ENCODE assay signal across 14 mouse cellular contexts in the genomic region with DNA sequence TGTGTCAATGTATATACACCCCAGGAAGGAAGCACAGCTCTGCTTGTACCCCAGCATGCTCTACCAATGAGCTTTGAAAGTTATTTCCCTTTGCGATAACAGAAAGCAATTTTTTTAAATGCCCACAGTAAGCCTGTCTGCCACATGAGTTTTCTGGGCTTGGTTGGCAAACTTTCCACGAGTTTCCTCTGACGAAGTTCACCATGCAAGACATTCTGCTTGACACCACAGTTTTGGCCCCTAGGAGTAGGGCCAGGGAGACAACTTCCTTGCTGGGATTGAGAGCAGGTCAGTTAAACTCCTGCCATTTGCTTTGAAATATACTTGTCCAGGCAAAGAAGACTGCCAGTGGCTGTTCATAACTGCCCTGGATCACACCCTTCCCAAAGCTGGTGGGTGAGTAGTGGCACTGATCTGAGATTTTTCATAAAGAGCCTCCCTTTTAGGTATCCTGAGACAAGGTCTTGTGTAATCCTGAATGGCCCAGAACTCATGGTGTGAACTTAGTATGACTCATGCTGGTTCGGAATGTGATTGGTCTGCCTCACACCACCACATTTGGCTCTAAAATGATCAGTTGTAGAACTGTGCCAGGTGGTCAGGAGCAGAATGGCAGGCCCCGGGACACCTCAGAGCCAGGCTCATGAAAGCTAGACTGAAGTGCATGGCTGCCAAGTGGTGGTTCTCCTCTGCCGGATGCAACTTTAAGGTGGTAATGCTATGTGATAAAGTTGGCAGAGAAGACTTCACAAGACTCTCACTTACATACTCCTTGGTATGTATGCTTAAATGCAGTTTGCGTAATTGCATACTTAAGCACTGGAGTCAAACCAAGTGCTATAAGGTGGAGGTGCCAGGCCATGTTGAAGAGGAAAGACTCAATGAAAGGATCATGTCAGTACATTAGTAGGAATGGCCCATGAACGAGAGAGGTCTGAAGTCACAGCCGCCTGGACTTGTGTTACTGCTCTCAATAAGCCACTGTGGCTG. TPM values are rescaled to one million over a fixed set of nuclear protein-coding genes. Genes with fewer than 3 reads are reported as not detected.
A peak's percentile ranks its signal among the peaks of the same experiment; 100 is the strongest.
DNase-seq lines count a peak whose midpoint lies in the region; ATAC-seq and TF ChIP-seq lines count a peak whose summit lies in the region.
"Had no signal": no experiment of that assay in that cellular context is flagged by ENCODE, and none has a peak within 500 bp of the region (broad histone marks: within the 10 kb centered on the region; RNA-seq: fewer than 3 reads in every experiment).

No protein-coding gene starts in this region.

- no peak for TF ChIP-seq POLR2A in heart, adult 2 months (IDR thresholded peaks at IDR 0.05; ENCODE audit: insufficient read depth, low read depth, low read length)

- WGBS in heart, adult 2 months, result 76% methylated on average over 9 of the region's 9 CpGs

- H3K79me2 ChIP-seq in heart, adult 2 months (replicated peaks; ENCODE audit: control insufficient read depth, insufficient read depth, low read length), result no peaks in the 10 kb centered on the region

- no peak overlapping the region for H3K27ac ChIP-seq in heart, adult 2 months
- H3K27ac ChIP-seq: hindbrain, embryonic 13.5 days; left cerebral cortex, adult 2 months had no signal

- no peak for TF ChIP-seq EP300 in heart, adult 2 months (IDR thresholded peaks at IDR 0.05; ENCODE audit: insufficient read depth, low read depth, low read length)

- no peak overlapping the region for H3K9ac ChIP-seq in heart, adult 2 months (ENCODE audit: low read depth, low read length)
- H3K9ac ChIP-seq: hindbrain, embryonic 13.5 days had no signal

- H3K4me3 ChIP-seq in heart, adult 2 months, result no peak overlapping the region
- H3K4me3 ChIP-seq: hindbrain, embryonic 13.5 days; left cerebral cortex, adult 2 months had no signal

- H3K36me3 ChIP-seq in heart, adult 2 months (ENCODE audit: control insufficient read depth, insufficient read depth, low read length), result no peaks in the 10 kb centered on the region

- intact Hi-C loops in heart, adult 2 months (cut with DNase I), result no loop called here
- intact Hi-C loops in left cerebral cortex, postnatal 25 days (cut with DNase I), result no loop called here

- ATAC-seq in megakaryocyte progenitor cell, adult 5-6 weeks (replicated peaks; ENCODE audit: poor library complexity), result peak; percentile 18
- ATAC-seq: forebrain, embryonic 14.5 days had no signal

- no peaks in the 10 kb centered on the region for H3K27me3 ChIP-seq in heart, adult 2 months (ENCODE audit: control insufficient read depth, insufficient read depth, low read length)
- H3K27me3 ChIP-seq: hindbrain, embryonic 13.5 days had no signal

- H3K4me1 ChIP-seq in heart, adult 2 months (ENCODE audit: control insufficient read depth, insufficient read depth, low read length), result no peaks in the 10 kb centered on the region; the same call in 1 of the 2 replicates
- H3K4me1 ChIP-seq: hindbrain, embryonic 13.5 days had no signal

- no peak for TF ChIP-seq CTCF in heart, adult 2 months (IDR thresholded peaks at IDR 0.05)

- peak; percentile 89 for DNase-seq in heart, adult 11 months
- DNase-seq in heart, adult 2 months, result no peak
- peak; percentile 43 for DNase-seq in CD4-positive helper T cell, adult 2 months (ENCODE audit: low read depth, low spot score)
- DNase-seq in brain, adult 2 months (ENCODE audit: low read depth, low spot score), result peak; percentile 29
- no peak for DNase-seq in spleen, adult 12 weeks (ENCODE audit: low spot score)
- no peak for DNase-seq in left cerebral cortex, postnatal 25 days (ENCODE audit: low spot score in 2 of 2)
- DNase-seq: gastrocnemius, postnatal 36 days; kidney, adult 2 months; lung, adult 18-20 months; spleen, adult 18-20 months had no signal

RNA-seq across cellular contexts. Expression of gene Asxl1, which starts 7.0 kb away (rescaled TPM):
- 10 to 100 TPM; 17.7 to 21.2 TPM for total RNA-seq in heart, adult 2 months (2021)
- polyA plus RNA-seq in heart, adult 2 months (2012; rRNA removed), result 8.0 and 12.3 TPM in 2 replicates
- 31.1 and 32.0 TPM in 2 replicates for total RNA-seq in megakaryocyte progenitor cell, adult 5-6 weeks (2015)
- total RNA-seq in megakaryocyte progenitor cell, adult 5-6 weeks (2017), result 20.0 and 24.1 TPM in 2 replicates
- total RNA-seq in left cerebral cortex, postnatal 25 days (2021), result 10 to 100 TPM; 33.9 to 36.3 TPM

RNA-seq across cellular contexts. Expression of gene Kif3b, which starts 47.4 kb away (rescaled TPM):
- total RNA-seq in heart, adult 2 months (2021), result 1 to 10 TPM; 7.7 to 8.2 TPM
- 3.8 and 6.6 TPM in 2 replicates for polyA plus RNA-seq in heart, adult 2 months (2012; rRNA removed)
- total RNA-seq in megakaryocyte progenitor cell, adult 5-6 weeks (2015), result 3.6 and 5.5 TPM in 2 replicates
- 9.9 and 11.3 TPM in 2 replicates for total RNA-seq in megakaryocyte progenitor cell, adult 5-6 weeks (2017)
- 10 to 100 TPM; 59.3 to 60.2 TPM for total RNA-seq in left cerebral cortex, postnatal 25 days (2021)

Comparison
In these comparisons a context has a peak if more than half of its experiments do, and no peak if none do; other contexts are left out.
1. DNase-seq: peak in heart, adult 11 months (single experiment), CD4-positive helper T cell, adult 2 months (single experiment) and brain, adult 2 months (single experiment); none in heart, adult 2 months (0 of 2), spleen, adult 12 weeks (single experiment) and left cerebral cortex, postnatal 25 days (0 of 2).
2. RNA of gene Kif3b, which starts 47.4 kb away (total RNA-seq): 59.3 to 60.2 TPM in left cerebral cortex, postnatal 25 days; 3.6 to 11.3 TPM in megakaryocyte progenitor cell, adult 5-6 weeks and 7.7 to 8.2 TPM in heart, adult 2 months; every median in the first group is over 4 times any median in the second.